Mouse (Mus musculus) G1E (cell line): ENCODE measurements around the gene Pex14. TPM values are rescaled to one million over a fixed set of nuclear protein-coding genes. Genes with fewer than 3 reads are reported as not detected.

Experiments
- ATAC-seq: 2 replicates; pipeline ENCODE4 v1.8.0; 2016; ENCODE audit warnings: mild to moderate bottlenecking; ENCODE audit not compliant: insufficient number of reproducible peaks, poor library complexity, low FRiP score, severe bottlenecking; ENCODE audit errors: extremely low read depth
- DNase-seq: peaks from one replicate; pipeline ENCODE4 v3.0.0; 2012; ENCODE audit warnings: low spot score
- H3K27me3 ChIP-seq: 2 replicates; pipeline ENCODE4 v1.6.1; 2012; ENCODE audit warnings: mild to moderate bottlenecking, low read length, inconsistent platforms; ENCODE audit not compliant: insufficient read depth
- H3K36me3 ChIP-seq: replicated peaks from 2 replicates; pipeline ENCODE3; 2012; ENCODE audit warnings: mild to moderate bottlenecking, inconsistent platforms
- H3K4me1 ChIP-seq: 2 replicates; pipeline ENCODE4 v1.6.1; 2012; ENCODE audit warnings: low read depth, low read length, inconsistent platforms, mixed read lengths; ENCODE audit not compliant: insufficient read depth
- H3K4me3 ChIP-seq: 2 replicates; pipeline ENCODE4 v1.5.1; 2012; ENCODE audit warnings: low read depth, mild to moderate bottlenecking, inconsistent platforms, low read length, moderate library complexity, mixed read lengths
- H3K9me3 ChIP-seq: replicated peaks from 2 replicates; pipeline ENCODE4 v1.6.1; 2012; ENCODE audit warnings: inconsistent platforms
- CTCF ChIP-seq: IDR thresholded peaks from 2 replicates; pipeline ENCODE4 v1.5.1; 2012; ENCODE audit warnings: low read depth, low read length, inconsistent platforms, mixed read lengths
- GATA1 ChIP-seq: IDR thresholded peaks from 2 replicates; pipeline ENCODE4 v1.6.1; 2012; ENCODE audit warnings: borderline replicate concordance, low read length, inconsistent platforms, mixed read lengths
- GATA2 ChIP-seq: IDR thresholded peaks from 2 replicates; pipeline ENCODE4 v1.6.1; 2012; ENCODE audit warnings: low read depth, low read length, inconsistent platforms, borderline replicate concordance
- POLR2AphosphoS5 ChIP-seq: IDR thresholded peaks from 2 replicates; pipeline ENCODE4 v1.6.1; 2012; ENCODE audit warnings: low read depth, low read length, inconsistent platforms; ENCODE audit not compliant: insufficient replicate concordance
- TAL1 ChIP-seq: conservative IDR thresholded peaks from 2 replicates; pipeline ENCODE4 v1.6.1; 2012; ENCODE audit warnings: low read depth, low read length, inconsistent platforms, mixed read lengths
- polyA plus RNA-seq: library from polyadenylated mRNA; stranded (reverse); fragments of >175 nt; gene quantifications from 2 replicates; pipeline ENCODE4 v1.2.3, GENCODE M21; 2012
- total RNA-seq, 2 experiments: library from RNA; stranded (forward) in 1 of 2; stranded (reverse) in 1 of 2; fragments of 200-1000 nt in 1 of 2; fragments of >200 nt in 1 of 2; fragmentation: Nextera tagmentation in 1 of 2; gene quantifications; 2 replicates each; pipeline ENCODE4 v1.2.3; 2014 to 2017

Pex14 gene
- total and polyA plus RNA-seq, 3 experiments: 13.3 to 47.5 (median 21.1) TPM

DNA sequence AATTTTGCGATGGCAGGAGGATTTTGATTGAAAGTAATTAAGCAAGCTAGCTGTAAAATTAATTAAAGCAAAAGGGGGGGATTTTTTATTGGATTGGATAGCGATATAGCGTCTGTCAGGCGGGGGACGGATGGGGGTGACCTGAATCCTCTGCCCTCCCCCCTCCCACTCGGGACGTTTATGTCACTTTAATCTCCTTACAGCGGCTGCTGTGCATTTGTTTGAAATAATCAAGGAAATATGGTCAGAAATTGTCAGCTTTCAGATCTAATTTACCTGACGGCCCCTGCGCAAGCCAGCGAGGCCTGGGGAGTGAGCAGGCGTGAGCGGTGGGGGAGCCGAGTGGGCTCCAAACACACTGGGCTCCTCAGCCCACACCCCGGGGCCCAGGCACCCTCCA lies 183.8 kb downstream of the Pex14 start:
- no peaks in the 10 kb centered on the region for H3K9me3 ChIP-seq
- ATAC-seq (no peak), DNase-seq (no peak)
- H3K27me3 ChIP-seq: peaks cover 24% of the 10 kb centered on the region; the same call in 1 of the 2 replicates
- H3K4me1 ChIP-seq: no peaks in the 10 kb centered on the region
- no peak overlapping the region for H3K4me3 ChIP-seq
- no peaks in the 10 kb centered on the region for H3K36me3 ChIP-seq
- TF ChIP-seq CTCF (no peak), GATA1 (no peak), TAL1 (no peak), GATA2 (no peak), POLR2AphosphoS5 (no peak)

DNA sequence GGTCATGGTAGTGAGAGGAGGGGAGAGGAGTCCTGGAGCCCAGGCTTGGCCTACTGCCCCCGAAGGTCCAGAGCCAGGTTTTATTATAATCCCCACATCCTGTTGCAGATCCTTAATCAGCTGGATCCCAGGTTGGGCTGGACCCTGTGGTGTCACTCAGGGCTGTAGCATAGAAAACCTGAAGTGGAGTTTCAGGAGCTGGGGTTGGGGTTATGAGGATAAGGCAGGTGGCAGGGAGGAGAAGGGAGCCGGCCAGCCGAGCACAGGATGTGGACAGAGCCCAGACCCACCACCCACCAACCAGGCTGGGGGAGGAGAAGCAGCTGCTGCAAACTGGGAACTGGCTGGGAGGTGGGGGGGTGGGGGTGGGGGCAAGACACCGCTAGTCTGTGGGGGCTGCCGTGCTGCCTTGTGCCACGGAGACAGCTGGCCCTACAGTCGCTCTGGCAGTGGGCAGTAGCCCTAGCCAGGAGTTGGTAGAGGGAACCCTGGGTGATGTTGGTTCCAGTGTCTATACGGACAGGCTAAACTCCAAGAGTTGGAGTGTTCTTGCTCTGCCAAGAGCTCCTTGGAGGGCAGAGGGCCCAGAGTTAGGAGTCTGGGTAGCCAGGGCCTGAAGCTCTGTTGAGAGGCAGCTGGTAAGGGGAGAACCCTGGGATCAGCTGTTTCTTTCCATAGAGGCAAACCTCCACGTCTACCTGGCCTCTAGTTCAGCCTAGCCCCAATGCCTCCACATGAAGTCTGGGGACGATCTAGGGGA lies 184.6 kb downstream of the Pex14 start:
- no peaks in the 10 kb centered on the region for H3K9me3 ChIP-seq
- no peak for DNase-seq
- TF ChIP-seq CTCF (no peak), TAL1 (no peak), GATA2 (no peak), GATA1 (no peak), POLR2AphosphoS5 (no peak)
- H3K36me3 ChIP-seq: no peaks in the 10 kb centered on the region
- peaks cover 24% of the 10 kb centered on the region; the same call in 1 of the 2 replicates for H3K27me3 ChIP-seq
- no peak overlapping the region for H3K4me3 ChIP-seq
- no peak for ATAC-seq
- H3K4me1 ChIP-seq: no peaks in the 10 kb centered on the region

GRCm38 (mm10) chr4:148912826-148913590 lies 186.7 kb downstream of the Pex14 start:
- ATAC-seq: no peak
- TF ChIP-seq TAL1 (no peak), GATA1 (no peak), POLR2AphosphoS5 (no peak), GATA2 (no peak), CTCF (no peak)
- peaks cover 24% of the 10 kb centered on the region; the same call in 1 of the 2 replicates for H3K27me3 ChIP-seq

DNA sequence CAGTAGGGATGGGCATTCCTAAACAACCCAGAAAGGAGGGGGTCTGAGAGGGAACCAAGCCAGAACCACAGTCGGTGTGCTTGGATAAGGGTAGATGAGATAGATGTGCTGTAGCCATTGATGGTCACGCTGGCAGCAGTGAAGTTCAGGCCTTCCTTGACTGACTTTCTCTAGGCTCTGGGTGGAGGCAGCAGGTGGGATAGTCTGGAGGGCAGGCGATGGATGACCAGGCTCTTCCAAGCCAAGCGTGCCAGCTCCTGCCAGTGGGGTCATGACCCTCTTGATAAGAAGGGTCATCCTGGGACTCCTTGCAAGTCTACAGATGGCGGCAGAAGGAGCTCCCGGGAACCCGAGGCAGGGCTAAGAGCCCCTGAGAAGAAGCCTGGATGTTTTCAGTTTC lies 187.5 kb downstream of the Pex14 start:
- no peak for DNase-seq
- TF ChIP-seq POLR2AphosphoS5: no peak
- TF ChIP-seq GATA1: no peak
- no peak for TF ChIP-seq CTCF
- TF ChIP-seq TAL1: no peak
- no peak for TF ChIP-seq GATA2
- H3K9me3 ChIP-seq: no peaks in the 10 kb centered on the region
- peaks cover 24% of the 10 kb centered on the region; the same call in 1 of the 2 replicates for H3K27me3 ChIP-seq
- no peak overlapping the region for H3K4me3 ChIP-seq
- no peaks in the 10 kb centered on the region for H3K36me3 ChIP-seq
- ATAC-seq: no peak
- H3K4me1 ChIP-seq: no peaks in the 10 kb centered on the region

More at GRCm38 (mm10) chr4:148912826-148913590, 186.7 kb downstream of the Pex14 start:
- Histone ChIP-seq H3K4me1 (no peaks in the 10 kb centered on the region), H3K9me3 (no peaks in the 10 kb centered on the region), H3K4me3 (no peak overlapping the region), H3K36me3 (no peaks in the 10 kb centered on the region)
- DNase-seq: no peak

Other genes starting within 250 kb of the Pex14 start
- gene Dffa, start 4.3 kb upstream of the Pex14 start, total RNA-seq (2014; fragmentation: Nextera tagmentation): 9.2 and 12.7 TPM in 2 replicates
- 22.5 and 23.1 TPM in 2 replicates for gene Dffa, start 4.3 kb upstream of the Pex14 start, total RNA-seq (2017)
- gene Dffa, start 4.3 kb upstream of the Pex14 start, polyA plus RNA-seq: 9.1 and 12.6 TPM in 2 replicates
- gene Cort, start 26.9 kb upstream of the Pex14 start, total RNA-seq (2014; fragmentation: Nextera tagmentation): 1.8 TPM in 1 of 2 replicates, not detected in the other
- gene Cort, start 26.9 kb upstream of the Pex14 start, total RNA-seq (2017): 0.44 TPM in 1 of 2 replicates, not detected in the other
- gene Cort, start 26.9 kb upstream of the Pex14 start, polyA plus RNA-seq: 8.2 and 9.2 TPM in 2 replicates
- 7.6 and 7.7 TPM in 2 replicates for gene Cenps, start 37.8 kb upstream of the Pex14 start, total RNA-seq (2014; fragmentation: Nextera tagmentation)
- gene Cenps, start 37.8 kb upstream of the Pex14 start, total RNA-seq (2017): 5.7 and 6.6 TPM in 2 replicates
- 22.3 and 24.6 TPM in 2 replicates for gene Cenps, start 37.8 kb upstream of the Pex14 start, polyA plus RNA-seq
- gene Pgd, start 66.9 kb upstream of the Pex14 start, total RNA-seq (2014; fragmentation: Nextera tagmentation): 50.1 and 53.1 TPM in 2 replicates
- 58.2 and 68.0 TPM in 2 replicates for gene Pgd, start 66.9 kb upstream of the Pex14 start, total RNA-seq (2017)
- 143 and 171 TPM in 2 replicates for gene Pgd, start 66.9 kb upstream of the Pex14 start, polyA plus RNA-seq
- 34.6 and 43.0 TPM in 2 replicates for gene Kif1b, start 207.8 kb upstream of the Pex14 start, total RNA-seq (2014; fragmentation: Nextera tagmentation)
- 32.7 and 32.9 TPM in 2 replicates for gene Kif1b, start 207.8 kb upstream of the Pex14 start, total RNA-seq (2017)
- gene Kif1b, start 207.8 kb upstream of the Pex14 start, polyA plus RNA-seq: 2.6 and 3.6 TPM in 2 replicates